Mouse (Mus musculus) forebrain, embryonic 16.5 days (tissue): ENCODE measurements at regions not wholly inside any gene's neighbourhood (a gene's known extent, or its start where the extent isn't known, plus 50 kb on each side); places are given as distances from the start of the nearest gene placed in this dataset.
A peak's percentile ranks its signal among the peaks of the same experiment; 100 is the strongest.

ENCODE experiments used
- ATAC-seq: fragments of 200-750 bp; cut with Nextera tagmentation; 2 replicates; pipeline ENCODE4 v1.8.0; 2017; ENCODE audit warnings: mild to moderate bottlenecking, moderate library complexity
- H3K27ac ChIP-seq: fragments of 300-500 bp; sonication (generic); 2 replicates; pipeline ENCODE4 v1.5.1; 2014; ENCODE audit warnings: low read length, control low read depth
- H3K27me3 ChIP-seq: fragments of 300-500 bp; sonication (generic); replicated peaks from 2 replicates; pipeline ENCODE4 v1.6.1; 2014; ENCODE audit warnings: low read length; ENCODE audit not compliant: control insufficient read depth, insufficient read depth
- H3K36me3 ChIP-seq: fragments of 300-500 bp; sonication (generic); 2 replicates; pipeline ENCODE4 v1.6.1; 2014; ENCODE audit not compliant: control insufficient read depth, insufficient read depth
- H3K4me1 ChIP-seq: fragments of 300-500 bp; sonication (generic); replicated peaks from 2 replicates; pipeline ENCODE4 v1.6.1; 2014; ENCODE audit warnings: low read length; ENCODE audit not compliant: control insufficient read depth, insufficient read depth
- H3K4me2 ChIP-seq: fragments of 300-500 bp; sonication (generic); 2 replicates; pipeline ENCODE4 v1.6.1; 2014; ENCODE audit warnings: mild to moderate bottlenecking, low read length, control low read depth
- H3K4me3 ChIP-seq: fragments of 300-500 bp; sonication (generic); replicated peaks from 2 replicates; pipeline ENCODE4 v1.5.1; 2014; ENCODE audit warnings: mild to moderate bottlenecking, low read length, control low read depth
- H3K9ac ChIP-seq: fragments of 300-500 bp; sonication (generic); replicated peaks from 2 replicates; pipeline ENCODE4 v1.6.1; 2014; ENCODE audit warnings: low read depth, low read length, control low read depth
- H3K9me3 ChIP-seq: fragments of 300-500 bp; sonication (generic); 2 replicates; pipeline ENCODE4 v1.6.1; 2016; ENCODE audit warnings: low read length; ENCODE audit not compliant: control insufficient read depth
- WGBS: fragments of 180-500 bp; shearing (Covaris S2); extraction: QIAGEN DNeasy Blood & Tissue Kit; methylation state at CpG from one replicate; pipeline ENCODE4 v1.1.7; 2014; 5-methylcytosine and 5-hydroxymethylcytosine counted together

- Histone ChIP-seq H3K36me3 (no peaks in the 10 kb centered on the region), H3K9ac (no peak overlapping the region), H3K9me3 (no peaks in the 10 kb centered on the region), H3K27me3 (no peaks in the 10 kb centered on the region), H3K4me1 (no peaks in the 10 kb centered on the region), H3K4me3 (no peak overlapping the region), H3K4me2 (no peak overlapping the region), H3K27ac (no peak overlapping the region)
- WGBS: 56% methylated on average over 4 of the region's 4 CpGs
- peak; percentile 94 for ATAC-seq
Measured at GRCm38 (mm10) chr3:71590840-71591239, 1376.8 kb downstream of the Sis start.

- Histone ChIP-seq H3K36me3 (no peaks in the 10 kb centered on the region), H3K9ac (no peak overlapping the region), H3K4me2 (no peak overlapping the region), H3K9me3 (no peaks in the 10 kb centered on the region), H3K4me3 (no peak overlapping the region), H3K27me3 (no peaks in the 10 kb centered on the region), H3K27ac (no peak overlapping the region), H3K4me1 (no peaks in the 10 kb centered on the region)
- 92% methylated on average over 3 of the region's 3 CpGs for whole genome bisulfite sequencing
- ATAC-seq: no peak
Measured at GRCm38 (mm10) chr3:71563820-71564418, 1403.7 kb downstream of the Sis start.

GRCm38 (mm10) chr3:71562901-71563300, 1404.8 kb downstream of the Sis start:
- 45% methylated on average over 1 of the region's 1 CpGs for WGBS
- H3K36me3 ChIP-seq: no peaks in the 10 kb centered on the region
- no peak overlapping the region for H3K4me2 ChIP-seq
- peak; percentile 72 for ATAC-seq
- H3K27me3 ChIP-seq: no peaks in the 10 kb centered on the region
- H3K9me3 ChIP-seq: no peaks in the 10 kb centered on the region
- H3K4me1 ChIP-seq: no peaks in the 10 kb centered on the region
- no peak overlapping the region for H3K4me3 ChIP-seq
- H3K9ac ChIP-seq: no peak overlapping the region
- H3K27ac ChIP-seq: no peak overlapping the region

- no peak overlapping the region for H3K9ac ChIP-seq
Measured at GRCm38 (mm10) chr3:71545821-71546220, 1421.8 kb downstream of the Sis start.

GRCm38 (mm10) chr3:71512860-71513259, 1454.8 kb downstream of the Sis start:
- H3K4me3 ChIP-seq: no peak overlapping the region
- no peaks in the 10 kb centered on the region for H3K4me1 ChIP-seq
- no peaks in the 10 kb centered on the region for H3K27me3 ChIP-seq
- H3K9ac ChIP-seq: no peak overlapping the region
- H3K27ac ChIP-seq: no peak overlapping the region
- ATAC-seq: no peak
- no peaks in the 10 kb centered on the region for H3K9me3 ChIP-seq
- H3K4me2 ChIP-seq: no peak overlapping the region
- no peaks in the 10 kb centered on the region for H3K36me3 ChIP-seq

More at GRCm38 (mm10) chr3:71545821-71546220, 1421.8 kb downstream of the Sis start:
- H3K4me3 ChIP-seq: no peak overlapping the region
- 80% methylated on average over 1 of the region's 1 CpGs for WGBS
- ATAC-seq: no peak
- H3K27ac ChIP-seq: no peak overlapping the region
- no peaks in the 10 kb centered on the region for H3K27me3 ChIP-seq
- H3K9me3 ChIP-seq: no peaks in the 10 kb centered on the region
- H3K4me2 ChIP-seq: no peak overlapping the region
- no peaks in the 10 kb centered on the region for H3K4me1 ChIP-seq
- H3K36me3 ChIP-seq: no peaks in the 10 kb centered on the region
